Mouse (Mus musculus): ENCODE measurements around the gene Sh2d1b2. TPM values are rescaled to one million over a fixed set of nuclear protein-coding genes. Genes with fewer than 3 reads are reported as not detected.

Gene Sh2d1b2
- polyA plus RNA-seq, 1 experiment from 2014 or later = not detected

GRCm38 (mm10) chr1:170220351-170220750 is 12.2 kb upstream of the Sh2d1b2 start:
- Histone ChIP-seq H3K36me3 (ENCODE audit: insufficient read depth) (no peaks in the 10 kb centered on the region), H3K27ac (ENCODE audit: low read depth) (no peak overlapping the region), H3K4me3 (ENCODE audit: low read depth, low read length) (no peak overlapping the region), H3K9me3 (ENCODE audit: low read depth, low read length) (no peaks in the 10 kb centered on the region), H3K27me3 (ENCODE audit: insufficient read depth, low read length) (0 out of 2 replicates have a peak, but pooled peaks cover 3% of the 10 kb centered on the region), H3K9ac (no peak overlapping the region), H3K4me1 (ENCODE audit: insufficient read depth) (no peaks in the 10 kb centered on the region), H3K4me2 (no peak overlapping the region)
- no peak for ATAC-seq (ENCODE audit: insufficient read depth)
- DNase-seq = no peak
- TF ChIP-seq CTCF (IDR thresholded peaks at IDR 0.05; ENCODE audit: low read depth) = no peak

- H3K4me2 ChIP-seq = no peak overlapping the region
- no peak overlapping the region for H3K27ac ChIP-seq (ENCODE audit: low read depth)
- H3K27me3 ChIP-seq (ENCODE audit: insufficient read depth, low read length) = 0 out of 2 replicates have a peak, but pooled peaks cover 3% of the 10 kb centered on the region
- 72% methylated on average over 2 of the region's 2 CpGs for WGBS
- ATAC-seq (ENCODE audit: insufficient read depth) (no peak), DNase-seq (no peak)
- TF ChIP-seq CTCF (IDR thresholded peaks at IDR 0.05; ENCODE audit: low read depth) = no peak
- no peaks in the 10 kb centered on the region for H3K36me3 ChIP-seq (ENCODE audit: insufficient read depth)
- no peak overlapping the region for H3K9ac ChIP-seq
- H3K4me3 ChIP-seq (ENCODE audit: low read depth, low read length) = no peak overlapping the region
- no peaks in the 10 kb centered on the region for H3K4me1 ChIP-seq (ENCODE audit: insufficient read depth)
- no peaks in the 10 kb centered on the region for H3K9me3 ChIP-seq (ENCODE audit: low read depth, low read length)
Measured at GRCm38 (mm10) chr1:170223276-170223675, 9.3 kb upstream of the Sh2d1b2 start.

- no peak overlapping the region for H3K4me3 ChIP-seq (ENCODE audit: low read depth, low read length)
- DNase-seq = no peak
- no peaks in the 10 kb centered on the region for H3K27me3 ChIP-seq (ENCODE audit: insufficient read depth, low read length)
- no peaks in the 10 kb centered on the region for H3K4me1 ChIP-seq (ENCODE audit: insufficient read depth)
- ATAC-seq (ENCODE audit: insufficient read depth) = no peak
- H3K4me2 ChIP-seq = no peak overlapping the region
- H3K27ac ChIP-seq (ENCODE audit: low read depth) = no peak overlapping the region
- no peak overlapping the region for H3K9ac ChIP-seq
- WGBS = 73% methylated on average over 3 of the region's 3 CpGs
- TF ChIP-seq CTCF (IDR thresholded peaks at IDR 0.05; ENCODE audit: low read depth) = no peak
- no peaks in the 10 kb centered on the region for H3K9me3 ChIP-seq (ENCODE audit: low read depth, low read length)
- no peaks in the 10 kb centered on the region for H3K36me3 ChIP-seq (ENCODE audit: insufficient read depth)
Measured at GRCm38 (mm10) chr1:170245016-170245415, 12.5 kb downstream of the Sh2d1b2 start.

GRCm38 (mm10) chr1:170254893-170255559 is 22.5 kb downstream of the Sh2d1b2 start:
- Histone ChIP-seq H3K4me2 (peak overlapping the region; percentile 67), H3K27ac (ENCODE audit: low read depth) (peak overlapping the region; percentile 42; the same call in 1 of the 2 replicates), H3K27me3 (ENCODE audit: insufficient read depth, low read length) (no peaks in the 10 kb centered on the region), H3K9me3 (ENCODE audit: low read depth, low read length) (no peaks in the 10 kb centered on the region), H3K4me1 (ENCODE audit: insufficient read depth) (no peaks in the 10 kb centered on the region), H3K4me3 (ENCODE audit: low read depth, low read length) (peak overlapping the region; percentile 66), H3K36me3 (ENCODE audit: insufficient read depth) (no peaks in the 10 kb centered on the region), H3K9ac (peak overlapping the region; percentile 72)
- TF ChIP-seq CTCF (IDR thresholded peaks at IDR 0.05; ENCODE audit: low read depth) = no peak
- 28% methylated on average over 25 of the region's 30 CpGs for WGBS
- peak; percentile 91 for ATAC-seq (ENCODE audit: insufficient read depth)
- peak; percentile 6 for DNase-seq

GRCm38 (mm10) chr1:170255560-170255910 is 23.0 kb downstream of the Sh2d1b2 start:
- Histone ChIP-seq H3K4me1 (ENCODE audit: insufficient read depth) (no peaks in the 10 kb centered on the region), H3K27ac (ENCODE audit: low read depth) (peak overlapping the region; percentile 42; the same call in 1 of the 2 replicates), H3K9me3 (ENCODE audit: low read depth, low read length) (no peaks in the 10 kb centered on the region), H3K4me2 (peak overlapping the region; percentile 67), H3K27me3 (ENCODE audit: insufficient read depth, low read length) (no peaks in the 10 kb centered on the region), H3K9ac (peak overlapping the region; percentile 72), H3K4me3 (ENCODE audit: low read depth, low read length) (peak overlapping the region; percentile 66), H3K36me3 (ENCODE audit: insufficient read depth) (no peaks in the 10 kb centered on the region)
- WGBS = 4% methylated on average over 30 of the region's 32 CpGs
- no peak for TF ChIP-seq CTCF (IDR thresholded peaks at IDR 0.05; ENCODE audit: low read depth)
- ATAC-seq (ENCODE audit: insufficient read depth) = peak; percentile 99
- DNase-seq = peak; percentile 92

- Histone ChIP-seq H3K9ac (no peak overlapping the region), H3K4me3 (ENCODE audit: low read depth, low read length) (no peak overlapping the region), H3K4me1 (ENCODE audit: insufficient read depth) (no peaks in the 10 kb centered on the region), H3K36me3 (ENCODE audit: insufficient read depth) (no peaks in the 10 kb centered on the region), H3K4me2 (no peak overlapping the region), H3K9me3 (ENCODE audit: low read depth, low read length) (no peaks in the 10 kb centered on the region), H3K27me3 (ENCODE audit: insufficient read depth, low read length) (no peaks in the 10 kb centered on the region), H3K27ac (ENCODE audit: low read depth) (no peak overlapping the region)
- TF ChIP-seq CTCF (IDR thresholded peaks at IDR 0.05; ENCODE audit: low read depth) = no peak
- whole genome bisulfite sequencing = 81% methylated on average over 6 of the region's 6 CpGs
- ATAC-seq (ENCODE audit: insufficient read depth) = no peak
- DNase-seq = no peak
Measured at GRCm38 (mm10) chr1:170270281-170270680, 37.7 kb downstream of the Sh2d1b2 start.

- no peaks in the 10 kb centered on the region for H3K4me1 ChIP-seq (ENCODE audit: insufficient read depth)
- no peak overlapping the region for H3K9ac ChIP-seq
- no peak for DNase-seq
- WGBS = 75% methylated on average over 4 of the region's 4 CpGs
- no peak for TF ChIP-seq CTCF (IDR thresholded peaks at IDR 0.05; ENCODE audit: low read depth)
- no peak for ATAC-seq (ENCODE audit: insufficient read depth)
- H3K27me3 ChIP-seq (ENCODE audit: insufficient read depth, low read length) = no peaks in the 10 kb centered on the region
- H3K36me3 ChIP-seq (ENCODE audit: insufficient read depth) = no peaks in the 10 kb centered on the region
- no peak overlapping the region for H3K4me3 ChIP-seq (ENCODE audit: low read depth, low read length)
- no peaks in the 10 kb centered on the region; the same call in 1 of the 2 replicates for H3K9me3 ChIP-seq (ENCODE audit: low read depth, low read length)
- H3K27ac ChIP-seq (ENCODE audit: low read depth) = no peak overlapping the region
- no peak overlapping the region for H3K4me2 ChIP-seq
Measured at GRCm38 (mm10) chr1:170270696-170271095, 38.1 kb downstream of the Sh2d1b2 start.
